Mouse (Mus musculus) spleen, postnatal 14 days (tissue): ENCODE data around the gene Gm15557.

ENCODE experiments used
- DNase-seq, 2 experiments: peaks; one replicate each; pipeline ENCODE4 v3.0.0; 2021 to 2022; ENCODE audit warnings: low spot score in 2 of 2

The Gm15557 gene

GRCm38 (mm10) chr2:155952006-155952405, 11.5 kb downstream of the Gm15557 start:
- no peak for DNase-seq

GRCm38 (mm10) chr2:155956134-155957059, 15.9 kb downstream of the Gm15557 start, which contains the start of gene Cep250:
Gene Cep250, plus strand, starts transcription at chr2:155956458.
- peak; percentile 83 to 86 for DNase-seq

GRCm38 (mm10) chr2:155959981-155960380, 19.5 kb downstream of the Gm15557 start:
- DNase-seq = no peak

- DNase-seq = peak in 1 of 2 experiments; percentile 37
These were observed 21.3 kb downstream of the Gm15557 start for GRCm38 (mm10) chr2:155961862-155962261.

GRCm38 (mm10) chr2:155962991-155963390, 22.5 kb downstream of the Gm15557 start:
- DNase-seq = no peak

GRCm38 (mm10) chr2:155973348-155973747, 32.8 kb downstream of the Gm15557 start:
- no peak for DNase-seq

GRCm38 (mm10) chr2:155974087-155974731, 33.7 kb downstream of the Gm15557 start:
- no peak for DNase-seq

GRCm38 (mm10) chr2:155979328-155979991, 38.9 kb downstream of the Gm15557 start:
- peak in 1 of 2 experiments; percentile 52 for DNase-seq

GRCm38 (mm10) chr2:155985776-155986175, 45.2 kb downstream of the Gm15557 start:
- DNase-seq = no peak

- no peak for DNase-seq
These were observed 46.6 kb downstream of the Gm15557 start for GRCm38 (mm10) chr2:155987131-155987530.

- DNase-seq = peak; percentile 30 to 37
These were observed 48.6 kb downstream of the Gm15557 start for GRCm38 (mm10) chr2:155989085-155989484.

- no peak for DNase-seq
These were observed 50.6 kb downstream of the Gm15557 start for GRCm38 (mm10) chr2:155991151-155991550.

- peak in 1 of 2 experiments; percentile 43 for DNase-seq
These were observed 51.4 kb downstream of the Gm15557 start for GRCm38 (mm10) chr2:155991863-155992321.
